Mouse (Mus musculus) WW6 (cell line): Measurements from ENCODE around the gene Cobl.

Experiments
- DNase-seq: peaks from one replicate; pipeline ENCODE4 v3.0.0-alpha.2; 2013; ENCODE audit warnings: low read depth, low spot score

Cobl gene

DNA sequence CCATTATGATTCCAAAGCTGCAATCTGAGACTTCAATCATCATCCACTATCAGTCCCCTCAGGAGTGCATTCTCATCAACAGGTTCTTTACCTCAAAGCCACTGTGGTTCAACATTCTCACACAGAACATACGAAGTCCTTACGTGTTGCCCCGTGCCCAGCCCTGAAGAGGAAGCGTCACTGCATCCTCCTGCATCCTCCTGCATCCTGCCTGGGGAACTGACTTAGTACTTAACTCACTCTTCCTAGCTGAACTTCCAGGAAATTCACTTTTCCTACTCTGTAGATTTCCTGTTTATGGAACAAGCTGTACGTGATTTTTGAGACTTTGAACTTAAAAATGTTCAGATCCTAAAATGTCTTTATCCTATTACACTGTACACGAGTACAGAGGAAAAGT, 153.3 kb downstream of the Cobl start:
- no peak for DNase-seq

DNA sequence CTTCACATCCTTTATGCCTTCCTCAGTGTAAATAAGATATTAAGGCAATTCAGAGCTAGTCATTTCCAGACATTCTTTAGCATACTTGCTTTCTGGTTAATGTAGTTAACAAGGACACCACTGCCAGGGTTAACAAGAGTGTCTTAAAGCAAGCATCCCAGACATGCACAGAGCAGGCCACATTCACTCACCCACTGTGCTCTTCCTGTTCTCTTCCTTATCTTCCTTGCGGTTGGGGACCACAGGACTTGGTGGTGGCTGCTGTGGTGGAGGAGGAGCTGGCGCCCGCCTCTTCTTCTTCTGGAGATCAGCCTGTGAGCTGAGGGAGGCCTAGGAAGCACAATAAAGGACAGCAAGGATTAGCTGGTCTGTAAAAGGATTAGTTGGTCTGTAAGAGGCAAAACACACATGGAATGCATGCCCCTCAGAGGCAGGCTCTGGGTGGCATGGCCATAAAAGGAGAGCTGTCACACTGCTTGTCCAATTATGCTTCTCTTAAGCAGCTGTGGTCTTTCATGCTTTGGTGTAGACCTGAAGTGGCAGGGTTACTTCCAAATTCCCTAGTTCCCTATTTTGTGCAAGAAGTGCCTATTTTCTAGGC, 155.2 kb downstream of the Cobl start:
- no peak for DNase-seq

DNA sequence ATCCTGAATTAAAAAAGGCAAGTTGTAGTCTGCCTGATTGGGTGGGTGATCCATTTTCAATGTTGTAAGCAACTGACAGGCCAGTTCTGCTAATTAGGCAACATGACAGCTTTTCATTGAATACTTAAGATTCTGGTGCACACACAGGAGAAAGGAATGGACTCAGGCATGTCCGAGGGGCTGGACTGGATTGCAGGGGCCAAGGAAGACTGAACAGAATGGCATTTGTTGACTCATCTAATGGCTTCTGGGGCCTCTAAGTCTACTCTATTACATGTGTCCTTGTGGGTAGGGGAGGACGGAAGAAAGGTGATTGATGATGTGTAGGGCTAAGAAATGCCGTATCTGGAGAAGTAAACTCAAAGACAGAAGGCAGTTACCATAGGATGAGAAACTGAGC, 159.9 kb downstream of the Cobl start:
- no peak for DNase-seq

DNA sequence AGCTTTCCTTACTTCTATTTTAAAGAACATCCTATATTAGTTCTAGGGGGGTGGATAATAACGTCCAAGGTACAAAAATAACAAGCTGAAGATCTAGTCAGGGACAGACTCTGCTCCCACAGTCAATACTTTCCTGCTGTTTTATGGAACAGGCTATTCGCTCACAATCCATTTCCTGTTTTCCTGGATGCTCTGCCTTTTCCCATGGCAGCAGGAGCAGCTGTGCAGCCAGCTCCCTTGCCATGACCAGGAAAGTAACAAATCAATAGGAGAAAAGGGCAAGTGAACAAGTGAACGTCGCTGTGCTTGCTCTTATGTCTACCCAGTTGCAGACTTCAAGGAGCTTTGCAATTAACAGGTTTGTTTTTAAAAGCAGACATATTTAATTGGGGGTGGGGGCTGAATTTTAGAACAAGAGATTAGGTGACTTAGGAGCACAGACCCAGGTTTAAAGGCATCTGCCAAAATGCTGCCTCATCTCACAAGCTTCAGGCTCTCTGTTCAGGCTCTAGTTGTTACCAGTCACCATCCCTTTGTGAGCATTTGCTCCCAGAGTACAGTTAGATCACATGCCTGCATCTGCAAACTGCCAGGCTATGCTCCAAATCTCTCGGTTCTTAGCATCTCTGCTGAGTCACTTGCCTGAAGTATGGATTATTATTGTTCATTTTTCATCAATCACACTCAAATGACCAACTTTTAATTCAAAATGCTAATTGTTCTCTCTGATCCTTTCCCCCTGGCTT, 164.9 kb downstream of the Cobl start:
- no peak for DNase-seq

DNA sequence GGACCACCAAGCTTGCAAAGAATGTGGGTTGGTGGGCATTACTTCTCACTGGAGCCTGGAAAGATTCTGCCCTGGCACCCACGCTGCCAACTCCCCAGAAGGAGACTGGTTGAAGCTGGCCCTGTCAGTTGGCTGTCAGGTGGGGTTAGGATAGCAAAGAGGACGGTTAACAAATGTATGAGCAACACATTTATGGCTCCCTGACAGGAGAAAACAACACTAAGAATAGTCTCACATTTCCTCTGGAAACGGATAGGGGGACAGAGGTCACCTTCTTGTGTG, 173.2 kb downstream of the Cobl start:
- no peak for DNase-seq

DNA sequence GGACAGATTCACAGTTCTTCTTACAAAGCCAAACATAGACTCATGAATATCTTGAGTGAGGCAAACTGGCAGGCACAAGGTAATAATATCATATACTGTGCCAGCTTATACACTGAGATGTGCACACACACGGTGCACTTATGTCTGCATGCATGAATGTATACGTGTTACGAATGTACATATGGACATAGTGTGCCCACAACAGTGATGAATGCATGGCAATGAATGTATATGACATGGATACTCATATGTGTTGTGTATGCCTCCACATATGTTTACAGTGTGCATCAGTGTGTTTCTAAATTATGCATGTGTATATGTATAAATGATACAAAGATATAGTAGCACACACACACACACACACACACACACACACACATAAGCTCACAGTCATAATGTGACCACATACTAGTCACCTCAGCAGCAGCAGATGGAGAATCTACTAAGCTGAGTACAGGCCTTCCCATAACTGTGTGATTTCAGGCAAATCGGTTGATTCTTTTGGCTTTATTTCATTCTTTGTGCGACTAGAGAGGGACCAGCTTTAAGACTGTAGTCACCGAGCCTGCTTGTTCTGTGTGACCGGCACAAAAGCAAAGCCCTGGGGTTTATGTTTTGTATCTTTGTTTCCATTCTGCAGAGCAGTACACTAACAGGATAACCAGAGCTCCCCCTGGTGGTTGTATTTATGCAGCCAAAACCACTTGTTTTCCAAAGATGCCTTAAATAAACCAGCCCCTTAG, 173.7 kb downstream of the Cobl start:
- peak; percentile 24 for DNase-seq

DNA sequence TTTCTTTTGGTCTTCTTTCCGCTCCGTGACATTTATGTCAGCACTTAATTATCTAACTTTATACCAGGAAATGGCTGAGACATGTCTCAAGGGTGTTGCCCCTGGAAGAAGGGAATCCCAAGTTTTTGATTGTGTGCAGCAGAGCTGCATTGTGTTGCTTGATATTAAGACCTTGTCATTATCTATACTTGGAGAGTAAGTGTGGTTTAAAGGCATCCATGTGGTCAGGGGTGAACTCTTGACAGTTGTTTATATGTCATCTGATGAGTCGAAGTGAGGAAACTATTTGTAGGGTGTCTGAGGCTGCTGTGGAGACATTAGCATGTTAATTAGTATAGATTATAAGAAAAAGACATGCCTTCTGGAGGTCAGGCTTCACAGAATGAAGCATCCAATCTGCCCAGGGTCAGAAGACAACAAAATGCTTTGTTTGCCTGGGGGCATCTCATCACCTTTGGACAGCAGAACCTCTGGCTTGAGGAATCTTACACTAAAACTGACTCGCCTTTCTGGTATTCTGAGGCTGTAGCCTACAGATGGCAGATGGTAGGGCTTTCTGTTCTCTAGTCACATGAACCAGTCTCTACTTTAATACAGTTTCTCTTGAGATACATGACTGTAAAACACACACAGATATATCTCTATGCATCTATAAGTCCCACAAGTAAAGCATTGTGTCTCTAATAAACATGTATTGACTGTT, 179.3 kb downstream of the Cobl start:
- DNase-seq, result no peak

DNA sequence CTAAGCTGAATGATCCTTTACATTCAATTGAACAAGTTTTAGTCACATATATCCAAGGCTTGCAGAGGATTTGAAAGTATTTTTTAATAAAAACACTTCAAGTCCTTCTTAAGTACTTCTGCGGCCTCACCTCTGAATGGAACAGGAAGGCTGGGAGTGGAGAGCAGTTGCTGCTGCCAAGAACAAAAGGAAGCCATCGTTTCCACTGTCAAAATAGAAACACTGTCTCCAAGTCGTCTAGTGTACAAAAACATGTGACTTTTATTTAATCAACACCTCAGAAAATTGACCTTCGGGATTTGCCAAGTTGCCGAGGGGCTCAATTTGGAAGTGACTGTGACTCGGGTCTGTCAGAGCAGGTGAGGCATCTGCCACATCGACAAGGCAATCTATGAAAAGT, 184.0 kb downstream of the Cobl start:
- no peak for DNase-seq

DNA sequence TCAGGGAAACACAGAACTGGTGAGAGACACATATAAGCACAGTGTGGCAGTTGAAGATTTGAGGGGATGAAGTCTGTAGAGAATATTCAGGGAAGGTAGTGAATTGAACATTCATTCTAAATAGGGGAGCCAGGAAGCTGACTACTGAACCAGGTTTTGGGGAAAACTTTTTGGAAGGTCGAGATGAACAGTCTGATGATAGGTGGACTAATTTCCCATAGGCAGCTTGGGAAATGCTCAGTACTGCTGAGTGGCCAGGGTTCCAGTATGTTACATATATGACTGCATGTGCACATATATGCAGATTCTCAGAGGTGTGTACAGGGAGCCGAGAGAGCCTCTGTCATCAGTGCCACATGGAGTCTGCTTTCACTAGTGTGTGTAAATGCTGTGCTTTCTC, 190.5 kb downstream of the Cobl start:
- DNase-seq, result no peak

DNA sequence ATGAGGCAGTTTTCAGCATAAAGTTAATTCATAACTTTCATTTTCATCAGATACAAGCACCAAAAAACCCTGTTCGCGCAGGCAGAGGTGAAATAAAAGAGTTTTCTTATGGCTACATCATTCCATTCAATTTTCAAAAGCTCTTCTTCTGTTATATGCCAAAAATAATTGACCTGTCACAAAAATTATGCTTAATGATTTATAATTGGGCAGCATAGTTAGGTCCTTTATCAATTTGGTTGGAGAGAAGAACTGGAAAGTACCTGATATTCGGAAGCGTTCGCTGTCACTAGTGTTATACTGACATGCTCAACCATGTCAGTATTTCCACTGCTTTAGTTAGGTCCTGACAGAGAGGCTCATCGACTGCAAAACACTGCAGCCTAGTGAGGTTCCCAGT, 191.0 kb downstream of the Cobl start:
- no peak for DNase-seq

DNA sequence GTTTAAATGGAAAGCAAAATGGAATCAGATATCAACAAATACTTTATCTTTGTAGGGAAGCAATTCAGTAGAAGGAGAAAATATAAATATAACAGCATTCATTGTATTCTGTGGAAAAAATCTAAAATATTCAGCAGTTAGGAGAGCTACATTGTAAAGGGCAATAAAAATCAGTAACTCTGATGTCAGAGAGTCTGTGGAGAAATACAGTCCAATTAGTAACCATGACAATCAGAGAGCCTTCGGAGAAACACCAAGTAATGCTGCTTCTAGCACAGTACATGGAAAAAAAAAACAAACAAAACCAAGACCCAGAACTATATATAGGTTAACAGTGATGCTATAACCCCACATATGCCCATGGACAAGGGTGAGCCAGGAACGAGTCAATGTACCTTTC, 206.3 kb downstream of the Cobl start:
- no peak for DNase-seq

DNA sequence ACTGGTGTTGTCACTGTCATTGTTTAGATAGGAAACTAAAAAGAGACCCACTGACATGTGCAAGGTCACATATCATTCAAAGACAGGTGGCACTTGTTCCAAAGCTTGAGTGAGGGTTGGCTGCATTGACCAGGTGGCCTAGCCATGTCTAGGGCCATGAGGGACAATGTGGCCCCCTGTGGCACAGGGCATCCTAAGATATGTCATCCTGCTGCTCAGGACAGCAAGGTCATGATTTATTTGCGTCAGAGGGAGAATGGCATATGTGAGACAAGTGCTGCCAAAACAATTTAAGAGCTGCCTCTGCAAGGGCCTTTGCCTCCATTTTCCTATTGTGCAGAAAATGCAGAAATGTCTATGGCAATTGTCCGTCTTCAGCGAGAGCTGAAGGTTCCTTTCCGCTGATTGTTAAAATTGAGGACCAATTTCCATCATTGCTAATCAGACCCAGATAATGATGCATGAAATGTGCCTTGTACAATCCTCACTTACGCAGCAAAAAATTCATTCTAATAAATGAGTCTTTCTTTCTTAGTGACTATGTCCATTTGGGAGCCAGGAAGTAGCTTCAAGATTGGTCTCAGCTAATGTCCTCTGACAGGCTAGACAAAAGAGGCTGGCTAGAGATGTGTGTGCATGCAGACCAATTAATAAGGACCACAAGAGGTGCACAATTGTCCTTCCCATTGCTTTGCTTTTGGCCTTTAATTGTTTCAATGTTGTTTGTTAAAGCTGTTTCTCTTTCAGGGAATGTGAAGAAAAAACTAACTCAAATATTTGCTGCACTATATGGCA, 207.2 kb downstream of the Cobl start:
- no peak for DNase-seq

DNA sequence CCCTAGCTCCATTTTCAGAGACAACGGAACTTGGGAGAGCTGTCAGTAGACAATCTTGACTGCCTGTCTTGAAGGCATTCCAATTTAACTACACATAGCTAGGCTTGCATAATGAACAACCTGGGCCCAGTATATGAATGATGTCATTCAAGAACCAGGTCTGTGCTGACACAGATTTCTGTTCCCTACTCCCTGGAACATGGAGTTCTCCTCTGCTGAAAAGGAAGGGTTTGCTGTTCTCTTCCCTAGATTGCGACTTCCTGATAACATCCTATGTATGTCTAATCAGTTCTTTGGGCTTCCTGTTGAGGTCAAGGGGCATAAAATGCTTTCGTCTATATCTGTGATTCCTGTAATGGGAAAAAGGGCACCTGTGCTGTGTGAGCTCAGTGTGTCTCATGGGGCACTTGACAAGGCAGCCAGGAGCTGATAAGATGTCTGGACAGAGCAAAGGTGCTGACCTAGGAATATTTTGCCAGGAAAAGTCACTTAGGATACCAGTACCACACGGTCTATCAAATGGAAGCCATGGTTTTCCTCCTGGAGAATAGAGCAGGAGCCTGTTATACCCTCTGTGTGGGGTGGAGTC, 219.3 kb downstream of the Cobl start:
- DNase-seq, result no peak

DNA sequence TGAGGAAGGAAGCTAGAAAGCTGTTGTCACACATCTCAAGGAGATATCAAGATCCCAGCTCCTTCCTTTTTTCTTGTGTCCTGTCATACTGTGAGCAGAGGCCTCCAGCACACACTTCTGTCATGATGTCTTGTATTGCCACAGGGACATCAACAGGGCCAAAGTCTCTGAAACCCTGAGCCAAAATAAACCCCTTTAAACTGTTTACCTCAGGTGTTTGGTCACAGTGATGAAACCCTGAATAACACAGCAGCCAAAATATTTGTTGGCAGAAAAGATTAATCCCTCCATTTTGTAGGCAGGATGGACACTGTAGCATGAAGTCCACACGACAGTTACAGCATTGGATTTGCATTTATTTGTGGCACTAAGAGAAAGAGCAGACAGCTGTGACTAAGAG, 228.4 kb downstream of the Cobl start:
- DNase-seq, result no peak

DNA sequence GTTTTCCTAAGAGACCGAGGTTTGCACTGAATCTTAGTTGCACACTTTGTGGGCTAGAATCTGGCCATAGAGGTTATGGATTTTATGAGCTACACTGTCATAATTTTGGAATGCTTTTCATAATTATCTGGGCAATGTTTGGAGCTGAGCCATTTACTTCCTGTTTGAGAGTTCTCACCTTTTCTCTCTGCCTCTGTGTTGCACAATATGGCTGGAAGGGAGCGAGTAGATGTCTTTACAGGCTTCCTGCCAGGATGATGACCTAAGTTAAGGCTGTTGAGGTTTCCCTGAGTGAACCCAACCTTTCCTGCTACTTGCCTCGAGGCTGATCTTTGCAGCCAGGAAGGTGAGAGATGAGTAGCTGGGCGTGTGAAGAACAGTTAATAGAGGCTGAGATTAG, 229.9 kb downstream of the Cobl start:
- DNase-seq, result no peak

DNA sequence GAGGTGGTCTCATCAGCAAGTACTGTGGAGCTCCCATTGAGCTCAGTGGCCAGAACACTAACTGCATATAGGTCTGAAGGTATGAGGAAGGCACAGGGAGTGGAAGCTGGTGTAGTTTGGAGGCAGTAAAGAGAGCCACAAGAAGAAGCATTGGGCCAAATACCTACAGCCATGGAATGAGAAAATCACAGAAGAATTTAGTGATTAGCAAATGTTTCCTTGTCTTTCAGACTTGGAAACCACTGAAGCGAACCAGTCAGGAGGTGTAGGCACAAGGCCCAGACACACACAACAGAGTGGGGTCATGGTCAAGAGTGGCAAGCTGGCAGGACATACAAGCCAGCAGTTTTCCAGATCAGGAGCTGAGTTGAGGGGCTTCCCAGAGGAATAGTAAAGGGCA, 230.6 kb downstream of the Cobl start:
- no peak for DNase-seq

DNA sequence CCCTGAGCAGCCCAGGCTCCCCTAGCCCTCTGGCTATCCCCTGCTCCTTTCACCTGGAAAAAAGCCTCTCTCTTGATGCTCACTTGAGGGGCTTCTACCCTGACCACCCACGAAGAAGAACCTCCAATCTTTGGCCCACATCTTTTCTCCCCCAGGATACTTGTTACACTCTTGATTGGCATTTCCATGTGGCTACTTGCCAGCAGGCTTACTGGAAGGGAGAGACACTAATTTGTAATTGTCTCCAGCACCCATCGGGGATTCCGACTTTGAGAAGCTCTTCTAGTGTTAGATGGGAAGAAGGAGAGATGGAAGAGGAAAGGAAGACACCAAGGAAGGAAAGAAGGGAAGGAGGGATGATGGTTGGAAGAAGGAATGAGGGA, 232.0 kb downstream of the Cobl start:
- DNase-seq, result no peak

DNA sequence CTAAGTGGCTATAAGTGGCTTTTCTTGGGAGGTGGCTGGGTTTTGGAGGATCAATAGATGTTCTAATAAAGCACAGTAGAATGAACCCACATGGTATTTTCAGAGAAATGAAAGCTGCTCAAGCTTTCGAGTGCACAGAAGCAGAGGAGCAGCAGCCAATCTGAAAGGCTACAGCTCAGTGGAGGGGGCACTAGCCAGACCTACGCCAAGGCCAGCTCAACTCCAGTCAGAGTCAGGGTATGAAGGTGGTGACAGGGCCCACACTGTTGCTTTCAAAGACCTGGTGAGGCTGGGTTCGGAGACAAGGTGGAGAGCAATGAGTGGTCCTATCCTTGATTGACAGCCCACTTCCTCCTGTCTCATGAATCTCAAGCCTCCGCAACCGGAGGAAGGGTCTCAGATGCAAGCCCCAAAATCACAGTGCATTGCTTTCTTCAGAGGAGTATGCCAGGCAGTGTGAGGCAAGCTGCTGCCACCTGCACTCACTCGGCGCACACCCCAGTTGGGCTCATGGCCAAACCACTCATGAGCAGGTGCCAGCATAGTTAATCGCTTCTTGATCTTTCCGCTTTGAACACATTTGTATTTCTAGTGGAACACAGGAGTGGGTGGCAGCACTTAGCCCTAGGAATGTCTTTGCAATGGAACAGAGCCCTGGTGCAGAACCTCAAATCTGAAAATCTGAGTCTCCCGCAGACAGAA, 232.6 kb downstream of the Cobl start:
- DNase-seq, result no peak

DNA sequence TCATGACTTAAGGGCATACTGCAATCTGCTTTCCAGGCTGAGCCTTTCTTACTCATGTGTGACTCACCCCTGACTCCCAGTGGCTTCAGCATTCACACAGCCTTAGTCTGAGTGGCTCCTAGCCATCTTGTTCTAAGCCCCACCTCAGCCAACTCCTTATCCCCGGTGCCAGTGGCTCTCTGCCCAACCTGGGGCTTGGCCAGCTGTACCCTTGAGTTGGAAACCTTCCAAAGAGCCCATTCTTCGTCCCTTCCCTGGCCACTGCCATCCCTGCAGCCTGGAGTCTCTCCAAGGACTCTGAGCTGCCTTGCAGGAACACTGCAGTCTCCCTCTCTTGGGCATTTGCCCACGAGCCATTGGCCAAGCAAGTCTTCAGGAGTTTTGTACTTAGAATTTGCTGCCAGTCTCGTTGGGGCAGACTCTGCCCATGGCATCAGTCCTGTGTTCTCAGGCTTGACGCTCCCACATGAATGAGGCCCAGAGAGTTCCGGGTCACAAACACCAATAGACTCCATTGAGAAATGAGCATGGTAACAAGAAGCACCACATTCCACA, 233.2 kb downstream of the Cobl start:
- DNase-seq, result no peak

DNA sequence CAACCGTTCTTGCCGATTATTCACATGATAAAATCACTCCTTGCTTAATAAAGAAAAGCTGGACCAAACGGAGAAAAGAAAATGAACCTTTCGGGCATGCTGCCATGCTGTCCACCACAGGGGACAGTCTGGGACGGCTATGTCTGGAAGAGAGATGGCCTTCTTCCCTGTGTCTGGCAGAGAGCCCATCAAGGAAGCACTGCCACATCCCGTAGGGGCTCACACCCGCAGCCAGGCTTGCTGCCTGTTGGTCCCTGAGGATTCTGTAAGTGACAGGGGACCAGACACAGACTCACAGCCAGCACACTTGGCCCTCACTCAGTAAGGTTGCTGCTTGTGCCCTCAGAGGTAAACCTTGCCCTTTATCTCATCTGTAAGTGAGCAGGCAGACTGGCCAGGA, 235.3 kb downstream of the Cobl start:
- DNase-seq, result no peak

DNA sequence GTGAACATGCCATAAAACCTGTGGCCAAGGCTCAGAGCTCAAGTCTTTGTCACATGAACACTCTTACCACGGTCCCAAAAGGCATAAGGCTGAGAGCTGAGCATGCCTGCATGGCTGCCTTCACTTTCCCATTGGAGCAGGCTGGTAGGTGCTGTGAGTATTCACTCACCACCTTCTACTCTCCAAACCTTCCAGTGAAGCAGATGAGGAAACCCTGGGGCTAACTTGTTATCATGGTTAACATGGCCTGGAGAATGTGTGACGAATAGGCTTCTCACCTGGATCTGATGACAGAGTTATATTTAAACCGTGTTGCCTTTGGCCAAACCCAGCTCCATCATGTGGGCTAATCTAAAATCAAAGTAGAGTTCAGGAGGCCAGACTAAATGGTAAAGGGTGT, 237.4 kb downstream of the Cobl start:
- DNase-seq, result no peak
